Mouse (Mus musculus) heart, adult 2 months (tissue): ENCODE measurements at regions not wholly inside any gene's neighbourhood (a gene's known extent, or its start where the extent isn't known, plus 50 kb on each side); places are given as distances from the start of the nearest gene placed in this dataset.

Experiments used
- CTCF ChIP-seq: fragments of 200-600 bp; IDR thresholded peaks from 2 replicates; pipeline ENCODE4 v1.8.1; 2022; ENCODE audit warnings: antibody characterized with exemption, mild to moderate bottlenecking, moderate library complexity
- EP300 ChIP-seq: fragments of 200-500 bp; IDR thresholded peaks from 2 replicates; pipeline ENCODE4 v1.6.1; 2011; ENCODE audit warnings: low read depth, low read length, control low read depth; ENCODE audit not compliant: insufficient read depth
- POLR2A ChIP-seq: fragments of 200-500 bp; IDR thresholded peaks from 2 replicates; pipeline ENCODE4 v1.6.1; 2011; ENCODE audit warnings: mild to moderate bottlenecking, low read depth, low read length, control low read depth; ENCODE audit not compliant: insufficient read depth

GRCm38 (mm10) chr8:115441323-115441722 lies 266.3 kb downstream of the Maf start:
- no peak for TF ChIP-seq CTCF
- no peak for TF ChIP-seq EP300
- no peak for TF ChIP-seq POLR2A
